In the genomic region with DNA sequence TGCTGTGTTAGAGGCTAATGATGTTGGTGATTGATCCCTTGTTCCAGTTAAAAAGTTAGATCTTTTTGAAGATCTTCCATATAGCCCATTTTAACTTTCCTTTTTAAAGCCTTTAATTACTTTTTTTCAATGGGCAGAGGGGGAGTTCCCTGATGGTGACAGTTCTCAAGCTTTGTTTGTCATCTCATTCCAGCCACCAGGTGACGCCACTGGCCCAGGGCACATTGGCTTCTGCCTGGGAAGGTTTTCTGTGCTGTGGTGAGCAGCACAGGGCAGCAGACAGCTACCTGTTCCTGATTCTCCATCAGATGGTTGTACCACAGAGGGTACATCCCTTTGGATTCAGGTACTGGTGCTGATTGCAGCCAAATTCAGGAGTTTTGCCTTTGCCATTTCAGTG, we compare ENCODE assay signal across 8 mouse cellular contexts. TPM values are rescaled to one million over a fixed set of nuclear protein-coding genes. Genes with fewer than 3 reads are reported as not detected.
DNase-seq lines count a peak whose midpoint lies in the region; ATAC-seq and TF ChIP-seq lines count a peak whose summit lies in the region.

No protein-coding gene starts in this region.

- H3K27ac ChIP-seq in midbrain, embryonic 14.5 days (replicated peaks; ENCODE audit: low read depth, low read length): no peak overlapping the region
- H3K27ac ChIP-seq in midbrain, embryonic 15.5 days: no peak overlapping the region
- H3K27ac ChIP-seq in hindbrain, postnatal 0 days: no peak overlapping the region
- no peak overlapping the region for H3K27ac ChIP-seq in limb, embryonic 14.5 days (replicated peaks; ENCODE audit: low read depth, low read length)

- peak; percentile 66 for DNase-seq in midbrain, embryonic 14.5 days
- DNase-seq in ZHBTc4 (ENCODE audit: low read depth, low spot score): peak; percentile 81
- DNase-seq in embryo, embryonic 11 days: peak; percentile 65
- DNase-seq in hindbrain, postnatal 0 days (ENCODE audit: low spot score): peak; percentile 61
- DNase-seq in limb, embryonic 14.5 days (ENCODE audit: low spot score): peak; percentile 17
- peak; percentile 43 for DNase-seq in retina, postnatal 7 days (ENCODE audit: low read depth, low spot score)
- peak; percentile 39 to 77 for DNase-seq in urinary bladder, postnatal 4 days (ENCODE audit: low spot score in 2 of 2)

- H3K27me3 ChIP-seq in midbrain, embryonic 14.5 days (ENCODE audit: control insufficient read depth, insufficient read depth, low read length): no peaks in the 10 kb centered on the region
- H3K27me3 ChIP-seq in midbrain, embryonic 15.5 days (replicated peaks): no peaks in the 10 kb centered on the region
- H3K27me3 ChIP-seq in hindbrain, postnatal 0 days (ENCODE audit: insufficient read depth, low read length): no peaks in the 10 kb centered on the region
- H3K27me3 ChIP-seq in limb, embryonic 14.5 days (ENCODE audit: control insufficient read depth, insufficient read depth, low read length): no peaks in the 10 kb centered on the region

- H3K4me2 ChIP-seq in midbrain, embryonic 14.5 days (ENCODE audit: low read length): no peak overlapping the region
- no peak overlapping the region for H3K4me2 ChIP-seq in midbrain, embryonic 15.5 days
- H3K4me2 ChIP-seq in hindbrain, postnatal 0 days (ENCODE audit: low read depth, low read length): no peak overlapping the region
- no peak overlapping the region for H3K4me2 ChIP-seq in limb, embryonic 14.5 days (replicated peaks; ENCODE audit: low read depth, low read length, severe bottlenecking)

- ATAC-seq in midbrain, embryonic 14.5 days (ENCODE audit: low FRiP score, low TSS enrichment): no peak
- no peak for ATAC-seq in midbrain, embryonic 15.5 days (replicated peaks)
- ATAC-seq in hindbrain, postnatal 0 days: no peak
- no peak for ATAC-seq in limb, embryonic 14.5 days (ENCODE audit: low FRiP score, low read depth)

- WGBS in midbrain, embryonic 14.5 days: 18% methylated on average over 1 of the region's 1 CpGs
- WGBS in midbrain, embryonic 15.5 days: 19% methylated on average over 1 of the region's 1 CpGs
- 39% methylated on average over 1 of the region's 1 CpGs for WGBS in hindbrain, postnatal 0 days
- WGBS in limb, embryonic 14.5 days: 11% methylated on average over 1 of the region's 1 CpGs

- peak; percentile 88 for TF ChIP-seq CTCF in hindbrain, postnatal 0 days (IDR thresholded peaks at IDR 0.05; ENCODE audit: low read depth)

- TF ChIP-seq POLR2A in limb, embryonic 14.5 days (IDR thresholded peaks at IDR 0.05; ENCODE audit: borderline replicate concordance, extremely low read depth, insufficient read depth, insufficient read length): no peak

- H3K9ac ChIP-seq in midbrain, embryonic 14.5 days (replicated peaks; ENCODE audit: low read length): no peak overlapping the region
- H3K9ac ChIP-seq in midbrain, embryonic 15.5 days: no peak overlapping the region
- H3K9ac ChIP-seq in hindbrain, postnatal 0 days (replicated peaks; ENCODE audit: low read length): no peak overlapping the region
- H3K9ac ChIP-seq in limb, embryonic 14.5 days (ENCODE audit: low read depth, low read length, severe bottlenecking): no peak overlapping the region

- no peaks in the 10 kb centered on the region for H3K9me3 ChIP-seq in midbrain, embryonic 14.5 days (ENCODE audit: control insufficient read depth, low read length)
- H3K9me3 ChIP-seq in midbrain, embryonic 15.5 days: no peaks in the 10 kb centered on the region
- no peaks in the 10 kb centered on the region for H3K9me3 ChIP-seq in hindbrain, postnatal 0 days (ENCODE audit: low read length)
- no peaks in the 10 kb centered on the region for H3K9me3 ChIP-seq in limb, embryonic 14.5 days (ENCODE audit: control insufficient read depth, low read length)

- no peaks in the 10 kb centered on the region for H3K4me1 ChIP-seq in midbrain, embryonic 14.5 days (ENCODE audit: control insufficient read depth, insufficient read depth, low read length)
- H3K4me1 ChIP-seq in midbrain, embryonic 15.5 days: peaks cover 7% of the 10 kb centered on the region; the same call in 1 of the 2 replicates
- H3K4me1 ChIP-seq in hindbrain, postnatal 0 days (ENCODE audit: insufficient read depth, low read length): no peaks in the 10 kb centered on the region
- no peaks in the 10 kb centered on the region for H3K4me1 ChIP-seq in limb, embryonic 14.5 days (ENCODE audit: control insufficient read depth, insufficient read depth, low read length)

- H3K4me3 ChIP-seq in midbrain, embryonic 14.5 days (replicated peaks; ENCODE audit: low read depth, low read length): no peak overlapping the region
- H3K4me3 ChIP-seq in midbrain, embryonic 15.5 days: no peak overlapping the region
- no peak overlapping the region for H3K4me3 ChIP-seq in hindbrain, postnatal 0 days (ENCODE audit: low read length)
- no peak overlapping the region for H3K4me3 ChIP-seq in limb, embryonic 14.5 days (replicated peaks; ENCODE audit: low read length)

- H3K36me3 ChIP-seq in midbrain, embryonic 14.5 days (ENCODE audit: control insufficient read depth, insufficient read depth, low read length): no peaks in the 10 kb centered on the region
- no peaks in the 10 kb centered on the region for H3K36me3 ChIP-seq in midbrain, embryonic 15.5 days (replicated peaks)
- H3K36me3 ChIP-seq in hindbrain, postnatal 0 days (ENCODE audit: insufficient read depth, low read length): no peaks in the 10 kb centered on the region
- 0 out of 2 replicates have a peak, but pooled peaks cover 13% of the 10 kb centered on the region for H3K36me3 ChIP-seq in limb, embryonic 14.5 days (ENCODE audit: control insufficient read depth, insufficient read depth, low read length)

RNA-seq across cellular contexts. Expression of a gene that starts 3.2 kb away (rescaled TPM):
- polyA plus RNA-seq in midbrain, embryonic 14.5 days (2014; fragmentation: Nextera tagmentation; extraction: Ambion mirVana): 10.6 and 12.3 TPM in 2 replicates
- 13.6 and 14.0 TPM in 2 replicates for polyA plus RNA-seq in midbrain, embryonic 15.5 days (2015; fragmentation: Nextera tagmentation; extraction: Ambion mirVana)
- total RNA-seq in hindbrain, postnatal 0 days (2014; rRNA removed): 5.4 and 8.1 TPM in 2 replicates
- polyA plus RNA-seq in hindbrain, postnatal 0 days (2015; fragmentation: Nextera tagmentation; extraction: Ambion mirVana): 11.1 and 13.1 TPM in 2 replicates
- polyA plus RNA-seq in limb, embryonic 14.5 days (2012; rRNA removed): 15.4 and 18.3 TPM in 2 replicates
- polyA plus RNA-seq in limb, embryonic 14.5 days (2014; fragmentation: Nextera tagmentation; extraction: Ambion mirVana): 30.4 and 32.4 TPM in 2 replicates

Comparison
In these comparisons a context has a peak if more than half of its experiments do, and no peak if none do; other contexts are left out.
1. DNase-seq: peak in every context shown above with its lines; median percentile 81 in ZHBTc4; 66 in midbrain, embryonic 14.5 days; 65 in embryo, embryonic 11 days; 61 in hindbrain, postnatal 0 days; 58 in urinary bladder, postnatal 4 days; 43 in retina, postnatal 7 days; 17 in limb, embryonic 14.5 days.